Mouse (Mus musculus): ENCODE measurements around the gene Abcb7. TPM values are rescaled to one million over a fixed set of nuclear protein-coding genes. Genes with fewer than 3 reads are reported as not detected.

Abcb7 gene
- total and polyA plus RNA-seq, 2 experiments from 2014 or later = 6.4 to 11.3 TPM

- TF ChIP-seq EP300 (IDR thresholded peaks at IDR 0.05; ENCODE audit: low read depth) (no peak), CTCF (IDR thresholded peaks at IDR 0.05; ENCODE audit: low read depth) (no peak)
- Histone ChIP-seq H3K9me3 (replicated peaks; ENCODE audit: control insufficient read depth, low read length) (no peaks in the 10 kb centered on the region), H3K4me1 (ENCODE audit: control insufficient read depth, insufficient read depth) (no peaks in the 10 kb centered on the region), H3K36me3 (replicated peaks; ENCODE audit: control insufficient read depth, insufficient read depth, low read length) (no peaks in the 10 kb centered on the region), H3K4me3 (ENCODE audit: low read depth, low read length) (no peak overlapping the region), H3K27me3 (ENCODE audit: control insufficient read depth, insufficient read depth, low read length) (no peaks in the 10 kb centered on the region), H3K27ac (ENCODE audit: low read depth) (no peak overlapping the region), H3K4me2 (ENCODE audit: low read depth, low read length) (no peak overlapping the region), H3K9ac (replicated peaks; ENCODE audit: low read depth, low read length) (no peak overlapping the region)
- ATAC-seq (ENCODE audit: insufficient read depth, low read depth) (no peak), DNase-seq (ENCODE audit: low spot score) (no peak)
- 55% methylated on average over 1 of the region's 1 CpGs for WGBS
Measured at GRCm38 (mm10) chrX:104256561-104256960, 157.1 kb downstream of the Abcb7 start.

Other genes starting within 250 kb of the Abcb7 start
- gene Nexmif, start 212.7 kb downstream of the Abcb7 start, total RNA-seq (2014; rRNA removed; ENCODE audit: low replicate concordance) = 0.69 and 1.7 TPM in 2 replicates
- gene Nexmif, start 212.7 kb downstream of the Abcb7 start, polyA plus RNA-seq (2015; fragmentation: Nextera tagmentation; extraction: Ambion mirVana) = 0.59 and 0.74 TPM in 2 replicates
- 7.6 and 8.5 TPM in 2 replicates for gene Uprt, start 69.0 kb upstream of the Abcb7 start, total RNA-seq (2014; rRNA removed; ENCODE audit: low replicate concordance)
- gene Uprt, start 69.0 kb upstream of the Abcb7 start, polyA plus RNA-seq (2015; fragmentation: Nextera tagmentation; extraction: Ambion mirVana) = 0.37 and 0.48 TPM in 2 replicates

Data from heart, postnatal 0 days (tissue).